Mouse (Mus musculus) lung, postnatal 36 days (tissue): Measurements from ENCODE around the gene Erlin1.

Experiments
- DNase-seq: peaks from one replicate; pipeline ENCODE4 v3.0.0; 2022; ENCODE audit warnings: mixed read lengths

Gene Erlin1

DNA sequence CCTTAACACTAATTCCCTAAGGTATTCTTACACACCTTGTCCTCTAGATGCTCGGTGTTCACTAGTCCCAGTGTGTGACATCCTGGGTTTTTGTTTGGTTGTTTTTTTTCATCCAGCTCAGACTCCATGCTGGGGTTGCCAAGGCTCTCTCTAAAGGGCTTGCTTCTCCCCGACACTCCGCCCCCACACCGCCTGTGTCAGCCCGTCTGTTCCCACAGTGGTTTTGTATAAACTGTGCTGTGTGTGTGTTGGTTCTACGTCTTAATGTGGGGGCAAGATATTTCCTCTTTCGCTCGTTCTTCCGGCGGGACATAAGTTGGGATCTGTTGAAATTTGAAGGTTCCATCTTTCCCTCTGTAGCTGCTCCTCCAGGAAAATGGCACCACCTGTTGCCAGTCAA lies 71.5 kb downstream of the Erlin1 start:
- DNase-seq, result no peak

DNA sequence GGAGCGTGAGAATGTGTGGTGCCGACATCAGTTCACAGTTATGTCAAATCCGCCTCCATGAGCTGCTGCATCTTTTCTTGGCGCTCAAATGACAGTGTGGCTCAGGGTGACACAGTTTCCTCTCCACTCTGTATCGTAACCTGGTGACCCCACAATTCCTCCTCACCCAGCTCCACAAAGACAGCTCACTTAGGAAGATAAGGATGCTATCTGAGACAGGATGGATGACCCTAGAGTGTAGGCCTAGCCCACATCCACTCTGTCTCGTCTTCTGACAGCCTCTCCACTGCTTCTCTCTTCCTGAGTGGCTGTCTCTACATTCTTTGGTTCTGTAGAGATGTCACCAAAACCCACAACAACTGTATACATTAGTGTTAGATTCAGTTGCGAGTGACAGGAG lies 74.2 kb downstream of the Erlin1 start:
- no peak for DNase-seq

DNA sequence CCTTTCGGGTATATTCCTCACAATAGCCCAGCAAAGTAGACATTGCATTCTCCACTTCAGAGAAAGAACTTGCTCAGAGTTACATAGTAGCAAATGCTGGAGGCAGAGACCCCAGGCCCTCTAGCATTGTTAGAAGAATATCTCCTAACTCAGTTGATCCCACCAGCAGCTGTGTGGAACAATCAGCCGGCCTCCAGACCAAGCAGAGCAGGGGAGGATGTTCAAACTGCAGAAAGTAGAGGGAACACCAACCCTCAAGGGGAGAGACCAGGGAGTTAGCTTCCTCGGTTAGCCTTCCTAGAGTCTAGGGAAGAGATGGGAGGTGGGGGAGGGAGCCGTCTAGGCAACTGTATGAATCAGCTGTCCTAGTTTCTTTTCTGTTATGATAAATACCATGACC lies 77.1 kb downstream of the Erlin1 start:
- DNase-seq, result no peak

DNA sequence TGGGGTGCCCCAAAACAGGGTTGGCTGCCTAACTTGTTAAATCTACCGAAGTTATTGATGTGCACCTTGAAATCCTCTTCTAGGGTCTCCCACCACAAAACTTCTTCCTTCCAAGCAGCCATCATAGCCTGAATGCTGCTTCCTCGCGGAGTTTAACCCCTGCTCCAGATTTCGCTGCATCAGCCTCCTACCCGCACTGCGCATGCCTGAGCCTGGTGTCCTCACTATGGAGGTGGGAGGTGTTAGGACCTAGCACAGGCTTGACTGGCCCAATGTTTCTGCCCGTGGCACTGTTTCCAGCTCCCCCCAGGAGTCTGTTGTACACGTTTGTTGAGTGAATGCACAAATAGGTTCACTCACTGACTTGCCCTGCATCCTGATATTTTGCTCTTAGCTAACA lies 79.2 kb downstream of the Erlin1 start:
- DNase-seq, result no peak

DNA sequence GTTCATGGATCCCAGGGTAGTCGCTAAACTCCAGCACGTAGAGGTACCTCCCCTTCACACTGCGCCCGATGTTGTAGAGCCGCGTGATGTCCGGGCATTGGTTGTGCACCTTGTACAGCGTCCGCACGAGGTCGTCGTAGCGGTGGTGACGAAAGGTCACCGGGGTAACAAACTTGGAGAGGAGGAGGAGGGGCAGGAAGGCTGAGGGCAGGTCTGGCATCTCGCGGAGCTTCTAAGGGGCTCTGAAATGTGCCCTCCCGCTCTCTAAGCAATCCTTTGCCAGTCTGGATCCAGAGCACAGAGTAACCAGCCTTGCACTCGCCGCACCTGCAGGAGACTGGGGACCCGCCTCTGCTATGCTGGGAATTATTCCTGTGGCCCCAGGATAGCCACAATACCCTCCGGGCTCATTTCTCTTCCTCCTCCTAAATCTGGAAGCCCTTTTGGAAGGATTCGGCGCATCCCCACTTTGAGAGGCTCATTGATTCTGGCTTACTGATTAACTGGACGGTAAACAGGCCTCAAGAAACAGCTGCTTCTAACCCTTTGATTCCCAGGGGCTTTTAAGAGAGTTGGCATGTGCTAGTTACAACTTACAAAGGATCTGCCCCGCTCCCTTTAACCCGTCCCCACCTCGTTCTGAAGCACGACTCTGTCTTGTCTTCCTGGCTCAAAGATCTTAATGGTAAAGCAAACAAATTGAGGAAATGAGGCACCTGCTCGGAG lies 83.4 kb downstream of the Erlin1 start, which contains the start of gene Cpn1:
Gene Cpn1, minus strand, starts transcription at position 488 of the 726 bp plus-strand sequence.
- DNase-seq, result peak; percentile 67
